Mouse (Mus musculus) left cerebral cortex, postnatal 4 days (tissue): ENCODE data around the gene Dst. TPM values are rescaled to one million over a fixed set of nuclear protein-coding genes. Genes with fewer than 3 reads are reported as not detected.

Experiments used
- DNase-seq: peaks from one replicate; pipeline ENCODE4 v3.0.0-alpha.2; 2022
- intact Hi-C: fragments of 180-260 bp; cut with DNase I; formaldehyde crosslinking; loops from one replicate; pipeline ENCODE4 v1.15.1; 2025
- microRNA-seq: library from miRNA; unstranded; fragments of <30 nt; microRNA quantifications from one replicate; pipeline ENCODE4 v1.2.0, GENCODE M21; 2022
- total RNA-seq, 2 experiments: library from RNA; stranded (reverse); gene quantifications; 2 replicates each; pipeline ENCODE4 v1.2.3; 2021

Gene Dst
- total RNA-seq, 2 experiments from 2014 or later = 282 TPM

GRCm38 (mm10) chr1:34309396-34309795 is 401.4 kb downstream of the Dst start:
- no peak for DNase-seq
- intact Hi-C loops = no loop called here

- DNase-seq = no peak
- intact Hi-C loops = no loop called here
Measured at GRCm38 (mm10) chr1:34310532-34311250, 402.7 kb downstream of the Dst start.

GRCm38 (mm10) chr1:34312806-34313205 is 404.8 kb downstream of the Dst start:
- intact Hi-C loops = no loop called here
- no peak for DNase-seq

- intact Hi-C loops = no loop called here
- no peak for DNase-seq
Measured at GRCm38 (mm10) chr1:34315381-34315780, 407.4 kb downstream of the Dst start.

GRCm38 (mm10) chr1:34324255-34324654 is 416.2 kb downstream of the Dst start:
- intact Hi-C loops = no loop called here

GRCm38 (mm10) chr1:34328606-34329005 is 420.6 kb downstream of the Dst start:
- DNase-seq = no peak
- intact Hi-C loops = no loop called here

More at GRCm38 (mm10) chr1:34324255-34324654, 416.2 kb downstream of the Dst start:
- no peak for DNase-seq

GRCm38 (mm10) chr1:34331767-34332166 is 423.7 kb downstream of the Dst start:
- intact Hi-C loops = loop anchor here (10.0 kb wide), 1 partner anchor 53 kb away; no protein-coding TSS in a partner anchor
- DNase-seq = no peak

Small RNAs within 50 kb of the gene (microRNA-seq; reads per million reads assigned to microRNA genes)
- 0.90 reads per million for gene Mir6896

Other genes starting within 250 kb of the Dst start
- 10 to 100 TPM; 14.5 to 15.9 TPM for gene Prim2, start 238.4 kb upstream of the Dst start, total RNA-seq
- gene Rab23, start 188.3 kb upstream of the Dst start, total RNA-seq = 10 to 100 TPM; 33.9 to 34.2 TPM
- 10 to 100 TPM; 14.4 to 17.6 TPM for gene Bag2, start 150.4 kb upstream of the Dst start, total RNA-seq
- gene Zfp451, start 93.6 kb upstream of the Dst start, total RNA-seq = 10 to 100 TPM; 85.4 to 89.8 TPM
- 100 to 1,000 TPM; 159 to 164 TPM for gene Bend6, start 409 bp upstream of the Dst start, total RNA-seq